Comparison of ENCODE assay signal across 22 mouse cellular contexts in genomic region chr4:126879560-126880275, GRCm38 (mm10).
DNase-seq lines count a peak whose midpoint lies in the region; ATAC-seq and TF ChIP-seq lines count a peak whose summit lies in the region.
"Had no signal": no experiment of that assay in that cellular context is flagged by ENCODE, and none has a peak within 500 bp of the region (broad histone marks: within the 10 kb centered on the region; RNA-seq: fewer than 3 reads in every experiment).

No protein-coding gene starts in this region.

- ATAC-seq in stomach, embryonic 15.5 days (ENCODE audit: insufficient read depth, low FRiP score, low read depth), result peak; percentile 31; the same call in 1 of the 2 replicates
- no peak for ATAC-seq in stomach, postnatal 0 days (ENCODE audit: low FRiP score, low TSS enrichment)
- ATAC-seq in intestine, postnatal 0 days, result peak; percentile 95
- ATAC-seq in frontal cortex, adult (ENCODE audit: low TSS enrichment), result no peak
- ATAC-seq: CD4-positive, CD25-positive, alpha-beta regulatory T cell, adult 4 months; forebrain, embryonic 15.5 days; hindbrain, postnatal 0 days had no signal

- no peaks in the 10 kb centered on the region for H3K4me1 ChIP-seq in stomach, embryonic 15.5 days
- no peaks in the 10 kb centered on the region for H3K4me1 ChIP-seq in stomach, postnatal 0 days (replicated peaks; ENCODE audit: control insufficient read depth, insufficient read depth)
- H3K4me1 ChIP-seq in intestine, postnatal 0 days (replicated peaks; ENCODE audit: control insufficient read depth, insufficient read depth, low read length), result no peaks in the 10 kb centered on the region
- H3K4me1 ChIP-seq: embryonic facial prominence, embryonic 12.5 days; forebrain, embryonic 15.5 days; heart, embryonic 15.5 days; hindbrain, embryonic 13.5 days had no signal

- no peak for TF ChIP-seq CTCF in stomach, postnatal 0 days (IDR thresholded peaks at IDR 0.05; ENCODE audit: low read depth)
- no peak for TF ChIP-seq CTCF in intestine, postnatal 0 days (IDR thresholded peaks at IDR 0.05; ENCODE audit: low read depth)

- no peak overlapping the region for H3K9ac ChIP-seq in stomach, embryonic 15.5 days
- H3K9ac ChIP-seq in stomach, postnatal 0 days (ENCODE audit: low read length), result no peak overlapping the region
- H3K9ac ChIP-seq in intestine, postnatal 0 days (ENCODE audit: low read depth, low read length), result no peak overlapping the region
- H3K9ac ChIP-seq: embryonic facial prominence, embryonic 12.5 days; forebrain, embryonic 15.5 days; heart, embryonic 15.5 days; hindbrain, embryonic 13.5 days had no signal

- no peak overlapping the region for H3K4me2 ChIP-seq in stomach, embryonic 15.5 days
- H3K4me2 ChIP-seq in stomach, postnatal 0 days (replicated peaks; ENCODE audit: low read depth), result no peak overlapping the region
- no peak overlapping the region; the same call in 1 of the 2 replicates for H3K4me2 ChIP-seq in intestine, postnatal 0 days (replicated peaks; ENCODE audit: low read depth)
- H3K4me2 ChIP-seq: embryonic facial prominence, embryonic 12.5 days; forebrain, embryonic 15.5 days; heart, embryonic 11.5 days; heart, embryonic 15.5 days; hindbrain, embryonic 13.5 days had no signal

- H3K4me3 ChIP-seq in stomach, embryonic 15.5 days (replicated peaks), result no peak overlapping the region
- no peak overlapping the region for H3K4me3 ChIP-seq in stomach, postnatal 0 days (ENCODE audit: low read depth, low read length)
- no peak overlapping the region for H3K4me3 ChIP-seq in intestine, postnatal 0 days (ENCODE audit: low read depth, low read length)
- H3K4me3 ChIP-seq: embryonic facial prominence, embryonic 12.5 days; forebrain, embryonic 15.5 days; heart, adult 2 months; heart, embryonic 15.5 days; hindbrain, embryonic 13.5 days had no signal

- 81% methylated on average over 5 of the region's 5 CpGs for WGBS in stomach, embryonic 15.5 days
- WGBS in stomach, postnatal 0 days, result 66% methylated on average over 5 of the region's 5 CpGs
- WGBS in intestine, postnatal 0 days, result 44% methylated on average over 5 of the region's 5 CpGs

- peaks cover 11% of the 10 kb centered on the region for H3K36me3 ChIP-seq in stomach, embryonic 15.5 days
- peaks cover 6% of the 10 kb centered on the region for H3K36me3 ChIP-seq in stomach, postnatal 0 days (ENCODE audit: control insufficient read depth, insufficient read depth, low read length)
- 0 out of 2 replicates have a peak, but pooled peaks cover 4% of the 10 kb centered on the region for H3K36me3 ChIP-seq in intestine, postnatal 0 days (ENCODE audit: control insufficient read depth, insufficient read depth)

- no peak overlapping the region for H3K27ac ChIP-seq in stomach, embryonic 15.5 days
- no peak overlapping the region for H3K27ac ChIP-seq in stomach, postnatal 0 days (replicated peaks)
- H3K27ac ChIP-seq in intestine, postnatal 0 days (ENCODE audit: low read depth, low read length), result peak overlapping the region; percentile 80
- H3K27ac ChIP-seq: embryonic facial prominence, embryonic 12.5 days; forebrain, embryonic 15.5 days; heart, adult 2 months; heart, embryonic 15.5 days; hindbrain, embryonic 13.5 days; hindbrain, postnatal 0 days had no signal

- no peak for TF ChIP-seq EP300 in stomach, postnatal 0 days (optimal IDR thresholded peaks at IDR 0.05)

- no peaks in the 10 kb centered on the region for H3K9me3 ChIP-seq in stomach, embryonic 15.5 days
- H3K9me3 ChIP-seq in stomach, postnatal 0 days (ENCODE audit: control insufficient read depth, low read length), result no peaks in the 10 kb centered on the region
- H3K9me3 ChIP-seq in intestine, postnatal 0 days (ENCODE audit: control insufficient read depth), result no peaks in the 10 kb centered on the region
- H3K9me3 ChIP-seq: embryonic facial prominence, embryonic 12.5 days; forebrain, embryonic 15.5 days; heart, embryonic 15.5 days; hindbrain, embryonic 13.5 days had no signal

- peak; percentile 47 to 82 for DNase-seq in adrenal gland, adult (ENCODE audit: inconsistent age in 2 of 2, low spot score in 1 of 2)
- no peak for DNase-seq in adrenal gland, postnatal 4 days (ENCODE audit: low spot score in 2 of 2)
- DNase-seq in stomach, postnatal 0 days (ENCODE audit: low spot score), result no peak
- DNase-seq in yolk sac, embryonic 10.5 days (ENCODE audit: low spot score), result peak; percentile 15
- DNase-seq in heart, adult 11 months, result no peak
- DNase-seq: B cell, adult 2 months; cerebellum, adult 11 months; cerebellum, adult 9-10 months; cerebellum, postnatal 25 days; gastrocnemius, postnatal 10 days; heart, adult 2 months; heart, postnatal 14 days had no signal

- H3K27me3 ChIP-seq in stomach, embryonic 15.5 days (replicated peaks), result no peaks in the 10 kb centered on the region
- H3K27me3 ChIP-seq in stomach, postnatal 0 days (ENCODE audit: control insufficient read depth, insufficient read depth, low read length), result no peaks in the 10 kb centered on the region
- no peaks in the 10 kb centered on the region for H3K27me3 ChIP-seq in intestine, postnatal 0 days (replicated peaks; ENCODE audit: control insufficient read depth, insufficient read depth, low read length)
- H3K27me3 ChIP-seq: embryonic facial prominence, embryonic 12.5 days; forebrain, embryonic 15.5 days; heart, embryonic 15.5 days; hindbrain, embryonic 13.5 days had no signal

Comparison
In these comparisons a context has a peak if more than half of its experiments do, and no peak if none do; other contexts are left out.
1. DNase-seq: peak in adrenal gland, adult (2 of 2) and yolk sac, embryonic 10.5 days (single experiment); none in adrenal gland, postnatal 4 days (0 of 2), stomach, postnatal 0 days (single experiment) and heart, adult 11 months (single experiment).
2. ATAC-seq: peak in stomach, embryonic 15.5 days (single experiment) and intestine, postnatal 0 days (single experiment); none in stomach, postnatal 0 days (single experiment) and frontal cortex, adult (single experiment).